Comparison of ENCODE assay signal across 1 mouse cellular context in the genomic region with DNA sequence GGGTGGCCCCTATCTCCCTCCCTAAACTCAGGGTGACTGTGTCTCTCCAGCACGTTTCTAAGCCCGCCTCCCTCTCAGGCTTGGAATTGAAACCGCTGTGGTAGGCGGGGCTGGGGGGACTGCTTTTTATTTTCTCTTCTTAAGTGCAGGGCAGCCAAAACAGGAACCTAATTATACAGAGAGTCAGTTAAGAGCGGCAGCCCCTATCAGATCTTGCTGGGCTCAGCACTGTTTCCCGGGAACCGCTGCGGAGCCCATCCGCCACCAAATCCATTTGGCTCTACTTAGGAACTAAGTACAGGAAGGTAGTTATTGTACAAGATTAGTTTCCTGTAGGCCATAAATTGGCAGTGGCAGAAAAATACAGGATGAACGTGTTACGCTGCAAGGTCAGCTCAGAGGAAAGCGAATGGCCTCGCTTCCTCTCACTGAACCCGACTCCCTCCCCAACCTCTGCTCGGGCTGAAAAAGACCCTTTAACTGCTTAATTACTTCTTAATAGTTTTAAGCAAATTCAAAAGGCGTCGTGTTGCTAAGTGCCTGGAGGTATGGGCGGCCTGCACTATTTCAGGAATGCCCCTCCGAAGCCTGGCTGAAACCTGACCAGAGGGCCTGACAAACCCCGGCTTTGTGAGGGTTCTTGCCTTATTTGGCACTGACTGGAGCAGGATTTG.
A peak's percentile ranks its signal among the peaks of the same experiment; 100 is the strongest.
TF ChIP-seq lines count a peak whose summit lies in the region.

No protein-coding gene starts in this region.

TF ChIP-seq in MEL, 35 proteins besides CTCF, POLR2A, EP300 and RAD21 (continued from another document):
- TF ChIP-seq TBP (IDR thresholded peaks at IDR 0.05; ENCODE audit: low read depth, low read length) = peak; percentile 79
- peak; percentile 77; the same call in 1 of the 2 replicates for TF ChIP-seq CHD1 (IDR thresholded peaks at IDR 0.05; ENCODE audit: low read depth, low read length)
- peak; percentile 82 for TF ChIP-seq SIN3A (IDR thresholded peaks at IDR 0.05; ENCODE audit: low read length)
- peak; percentile 78 for TF ChIP-seq MXI1 (IDR thresholded peaks at IDR 0.05; ENCODE audit: low read depth, low read length)
- TF ChIP-seq TCF12 (IDR thresholded peaks at IDR 0.05; ENCODE audit: low read depth, low read length) = peak; percentile 49
- TF ChIP-seq HCFC1 (IDR thresholded peaks at IDR 0.05; ENCODE audit: low read depth, low read length) = peak; percentile 58
- peak; percentile 73; the same call in 1 of the 2 replicates for TF ChIP-seq MYC (IDR thresholded peaks at IDR 0.05; ENCODE audit: low read depth, low read length)
- TF ChIP-seq RCOR1 (IDR thresholded peaks at IDR 0.05; ENCODE audit: low read depth, low read length) = peak; percentile 54
- peak; percentile 43 for TF ChIP-seq MAFK (IDR thresholded peaks at IDR 0.05; ENCODE audit: borderline replicate concordance, low read depth, low read length)
- peak; percentile 82 for TF ChIP-seq NELFE (IDR thresholded peaks at IDR 0.05; ENCODE audit: low read depth, low read length)
- TF ChIP-seq POLR2AphosphoS5 (IDR thresholded peaks at IDR 0.05; ENCODE audit: borderline replicate concordance, low read depth, low read length) = peak; percentile 67; the same call in 1 of the 2 replicates
- TF ChIP-seq GABPA (IDR thresholded peaks at IDR 0.05; ENCODE audit: low read depth, low read length) = no peak
- peak; percentile 29; the same call in 1 of the 2 replicates for TF ChIP-seq E2F4 (IDR thresholded peaks at IDR 0.05; ENCODE audit: borderline replicate concordance, low read depth, low read length)
- peak; percentile 92 for TF ChIP-seq BHLHE40 (IDR thresholded peaks at IDR 0.05; ENCODE audit: borderline replicate concordance, low read depth, low read length)
- peak; percentile 84 for TF ChIP-seq ZMIZ1 (IDR thresholded peaks at IDR 0.05; ENCODE audit: low read depth, low read length)
- peak; percentile 56 for TF ChIP-seq MYB (IDR thresholded peaks at IDR 0.05; ENCODE audit: low read depth, low read length)
- peak; percentile 77 for TF ChIP-seq POLR2AphosphoS2 (IDR thresholded peaks at IDR 0.05; ENCODE audit: low read length)
- TF ChIP-seq MAX (IDR thresholded peaks at IDR 0.05; ENCODE audit: low read length) = peak; percentile 69
- no peak for TF ChIP-seq UBTF (IDR thresholded peaks at IDR 0.05; ENCODE audit: borderline replicate concordance, insufficient read depth, low read depth, low read length)
- TF ChIP-seq SMC3 (IDR thresholded peaks at IDR 0.05; ENCODE audit: low read depth, low read length) = no peak
- no peak for TF ChIP-seq USF2 (IDR thresholded peaks at IDR 0.05; ENCODE audit: borderline replicate concordance in 1 of 2, insufficient read depth in 1 of 2, low read depth in 1 of 2, low read length in 2 of 2)
